Mouse (Mus musculus) E14TG2a.4 (cell line): ENCODE data around the gene 4930568D16Rik.

Experiments used
- CTCF ChIP-seq: conservative IDR thresholded peaks from 2 replicates; pipeline ENCODE4 v1.5.1; 2014; ENCODE audit warnings: low read length
- POU5F1 ChIP-seq: IDR thresholded peaks from 2 replicates; pipeline ENCODE4 v1.6.1; 2014; ENCODE audit warnings: low read length, borderline replicate concordance

- TF ChIP-seq CTCF (no peak), POU5F1 (no peak)
These were observed 39.7 kb upstream of the 4930568D16Rik start for GRCm38 (mm10) chr2:35407266-35407665.
